Mouse (Mus musculus) small intestine, adult 2 months (tissue): ENCODE measurements around the gene Ctcf.

ENCODE experiments used
- CTCF ChIP-seq: fragments of 200-500 bp; IDR thresholded peaks from 2 replicates; pipeline ENCODE4 v1.5.1; 2012; ENCODE audit warnings: low read depth, mild to moderate bottlenecking, control low read depth, inconsistent platforms, low read length, moderate library complexity, mixed read lengths; ENCODE audit not compliant: insufficient replicate concordance, insufficient read length; ENCODE audit errors: extremely low read depth
- POLR2A ChIP-seq: fragments of 200-500 bp; IDR thresholded peaks from 2 replicates; pipeline ENCODE4 v1.6.1; 2012; ENCODE audit warnings: low read depth, mild to moderate bottlenecking, control low read depth, inconsistent platforms, low read length, moderate library complexity

DNA sequence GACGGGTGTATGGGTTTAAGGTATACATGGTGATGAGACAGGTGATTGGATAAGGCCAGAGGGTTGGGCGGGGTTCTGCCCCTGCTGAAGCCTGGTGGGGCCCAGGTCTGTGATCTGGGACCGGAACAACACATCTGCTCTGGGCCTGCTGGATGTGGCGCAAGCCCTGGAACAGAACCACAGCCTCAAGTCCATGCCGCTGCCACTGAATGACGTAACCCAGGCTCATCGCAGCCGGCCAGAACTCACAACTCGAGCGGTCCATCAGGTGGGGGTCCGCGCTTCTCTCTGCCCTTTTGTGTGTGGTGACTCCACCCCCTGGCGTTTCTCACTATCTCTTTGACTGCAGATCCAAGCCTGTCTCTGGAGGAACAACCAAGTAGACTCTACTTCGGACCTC lies 54.6 kb downstream of the Ctcf start:
- TF ChIP-seq CTCF = no peak
- no peak for TF ChIP-seq POLR2A
